Mouse (Mus musculus) G1E (cell line): Measurements from ENCODE around the gene Tppp2.

Experiments used
- CTCF ChIP-seq: IDR thresholded peaks from 2 replicates; pipeline ENCODE4 v1.5.1; 2012; ENCODE audit warnings: low read depth, low read length, inconsistent platforms, mixed read lengths
- GATA1 ChIP-seq: IDR thresholded peaks from 2 replicates; pipeline ENCODE4 v1.6.1; 2012; ENCODE audit warnings: borderline replicate concordance, low read length, inconsistent platforms, mixed read lengths
- POLR2AphosphoS5 ChIP-seq: IDR thresholded peaks from 2 replicates; pipeline ENCODE4 v1.6.1; 2012; ENCODE audit warnings: low read depth, low read length, inconsistent platforms; ENCODE audit not compliant: insufficient replicate concordance
- TAL1 ChIP-seq: conservative IDR thresholded peaks from 2 replicates; pipeline ENCODE4 v1.6.1; 2012; ENCODE audit warnings: low read depth, low read length, inconsistent platforms, mixed read lengths

GRCm38 (mm10) chr14:51942236-51942635 is 24.0 kb downstream of the Tppp2 start:
- no peak for TF ChIP-seq CTCF
- no peak for TF ChIP-seq TAL1
- no peak for TF ChIP-seq POLR2AphosphoS5
- no peak for TF ChIP-seq GATA1
